Mouse (Mus musculus) forebrain, embryonic 11.5 days (tissue): ENCODE measurements around the gene Gm47995. TPM values are rescaled to one million over a fixed set of nuclear protein-coding genes. Genes with fewer than 3 reads are reported as not detected.
A peak's percentile ranks its signal among the peaks of the same experiment; 100 is the strongest.
"Not testable (repeated sequence)": the region's sequence is repeated elsewhere in the genome, so short reads cannot be mapped to it uniquely, and the experiment has no call there.

ENCODE experiments used
- ATAC-seq: fragments of 200-750 bp; cut with Nextera tagmentation; replicated peaks from 2 replicates; pipeline ENCODE4 v1.8.0; 2017; ENCODE audit warnings: moderate TSS enrichment; ENCODE audit not compliant: low FRiP score
- DNase-seq: peaks from one replicate; pipeline ENCODE4 v3.0.0-alpha.2; 2017; ENCODE audit warnings: low spot score
- H3K27ac ChIP-seq: fragments of 300-500 bp; sonication (generic); 2 replicates; pipeline ENCODE4 v1.5.1; 2014; ENCODE audit warnings: low read depth, low read length
- H3K27me3 ChIP-seq: fragments of 300-500 bp; sonication (generic); 2 replicates; pipeline ENCODE4 v1.6.1; 2014; ENCODE audit warnings: mild to moderate bottlenecking, low read length, mixed read lengths; ENCODE audit not compliant: control insufficient read depth, insufficient read depth
- H3K36me3 ChIP-seq: fragments of 300-500 bp; sonication (generic); 2 replicates; pipeline ENCODE4 v1.6.1; 2014; ENCODE audit warnings: mild to moderate bottlenecking, low read length, moderate library complexity, mixed read lengths; ENCODE audit not compliant: control insufficient read depth, insufficient read depth
- H3K4me1 ChIP-seq: fragments of 300-500 bp; sonication (generic); replicated peaks from 2 replicates; pipeline ENCODE4 v1.6.1; 2014; ENCODE audit warnings: low read length, mixed read lengths; ENCODE audit not compliant: control insufficient read depth, insufficient read depth
- H3K4me2 ChIP-seq: fragments of 300-500 bp; sonication (generic); 2 replicates; pipeline ENCODE4 v1.6.1; 2014; ENCODE audit warnings: low read depth, mild to moderate bottlenecking, low read length, moderate library complexity, mixed read lengths; ENCODE audit not compliant: severe bottlenecking
- H3K4me3 ChIP-seq: fragments of 300-500 bp; sonication (generic); 2 replicates; pipeline ENCODE4 v1.5.1; 2014; ENCODE audit warnings: low read depth, low read length
- H3K9ac ChIP-seq: fragments of 300-500 bp; sonication (generic); 2 replicates; pipeline ENCODE4 v1.6.1; 2014; ENCODE audit warnings: low read length
- H3K9me3 ChIP-seq: fragments of 300-500 bp; sonication (generic); 2 replicates; pipeline ENCODE4 v1.6.1; 2016; ENCODE audit warnings: low read length, mixed read lengths; ENCODE audit not compliant: control insufficient read depth
- WGBS: fragments of 180-500 bp; shearing (Covaris S2); extraction: QIAGEN DNeasy Blood & Tissue Kit; methylation state at CpG from one replicate; pipeline ENCODE4 v1.1.7; 2014; 5-methylcytosine and 5-hydroxymethylcytosine counted together
- polyA plus RNA-seq: library from polyadenylated mRNA; unstranded; fragments of >200 nt; fragmentation: Nextera tagmentation; extraction: Ambion mirVana; gene quantifications from 2 replicates; pipeline ENCODE4 v1.2.1, GENCODE M21; 2014

Gm47995 gene
- polyA plus RNA-seq, 1 experiment from 2014 or later = not detected

DNA sequence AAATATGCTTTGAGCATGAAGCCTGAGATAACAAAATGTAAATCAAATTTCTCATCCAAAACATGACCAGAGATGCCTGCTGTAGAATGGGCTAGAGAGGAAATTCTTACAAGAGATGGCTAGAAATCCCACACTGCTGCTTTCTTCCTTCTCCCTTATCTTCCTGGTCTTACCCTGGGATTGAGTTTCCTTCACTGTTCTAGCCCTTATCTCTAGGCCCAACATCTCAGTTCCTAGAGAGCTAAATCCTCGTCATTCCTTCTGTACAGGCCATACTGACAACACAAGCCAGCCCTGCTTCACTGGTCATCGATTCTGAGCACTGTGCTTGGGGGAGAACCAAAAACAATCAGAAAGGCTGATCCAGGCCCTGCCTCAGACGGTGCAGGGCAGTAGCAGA, 1.6 kb upstream of the Gm47995 start:
- H3K4me1 ChIP-seq, DNase-seq, H3K4me3 ChIP-seq, H3K27ac ChIP-seq, H3K9ac ChIP-seq, H3K27me3 ChIP-seq, ATAC-seq, H3K4me2 ChIP-seq, H3K9me3 ChIP-seq, H3K36me3 ChIP-seq: not testable (repeated sequence)
- WGBS = 83% methylated on average over 3 of the region's 3 CpGs

DNA sequence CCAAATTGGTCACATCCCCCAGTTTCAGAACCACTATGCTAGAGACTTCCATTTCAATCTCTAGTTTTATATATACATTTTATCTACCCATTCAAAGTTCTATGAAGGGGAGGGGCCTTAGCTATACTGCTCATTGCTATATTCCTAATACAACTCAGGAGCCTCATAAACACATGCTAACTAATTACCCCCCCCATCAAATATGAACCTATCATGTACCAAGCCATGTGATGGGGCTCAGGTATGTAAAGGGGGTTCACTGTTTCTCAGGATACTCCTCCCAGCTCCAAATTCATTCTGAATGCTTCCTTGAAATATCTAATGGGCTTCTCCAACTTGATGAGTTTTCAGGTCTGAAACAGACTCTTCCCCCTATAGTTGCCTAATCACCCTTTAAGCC, 2.4 kb downstream of the Gm47995 start:
- not testable (repeated sequence) for H3K36me3 ChIP-seq, H3K9ac ChIP-seq, H3K27me3 ChIP-seq, H3K27ac ChIP-seq, H3K4me1 ChIP-seq, DNase-seq, H3K9me3 ChIP-seq, H3K4me2 ChIP-seq, H3K4me3 ChIP-seq
- ATAC-seq = 0 out of 2 replicates have a peak, but pooled peaks have one; percentile 46

DNA sequence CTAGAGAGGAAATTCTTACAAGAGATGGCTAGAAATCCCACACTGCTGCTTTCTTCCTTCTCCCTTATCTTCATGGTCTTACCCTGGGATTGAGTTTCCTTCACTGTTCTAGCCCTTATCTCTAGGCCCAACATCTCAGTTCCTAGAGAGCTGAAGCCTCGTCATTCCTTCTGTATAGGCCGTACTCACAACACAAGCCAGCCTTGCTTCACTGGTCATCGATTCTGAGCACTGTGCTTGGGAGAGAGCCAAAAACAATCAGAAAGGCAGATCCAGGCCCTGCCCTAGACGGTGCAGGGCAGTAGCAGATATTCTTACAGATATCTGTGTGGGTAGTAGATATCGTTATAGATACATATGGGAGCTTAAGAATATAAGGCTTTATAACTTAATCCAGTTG, 4.5 kb downstream of the Gm47995 start:
- not testable (repeated sequence) for H3K27me3 ChIP-seq, H3K4me2 ChIP-seq, DNase-seq, H3K27ac ChIP-seq, H3K4me3 ChIP-seq, H3K4me1 ChIP-seq, H3K36me3 ChIP-seq, H3K9ac ChIP-seq, H3K9me3 ChIP-seq, ATAC-seq
- 89% methylated on average over 3 of the region's 5 CpGs for WGBS

DNA sequence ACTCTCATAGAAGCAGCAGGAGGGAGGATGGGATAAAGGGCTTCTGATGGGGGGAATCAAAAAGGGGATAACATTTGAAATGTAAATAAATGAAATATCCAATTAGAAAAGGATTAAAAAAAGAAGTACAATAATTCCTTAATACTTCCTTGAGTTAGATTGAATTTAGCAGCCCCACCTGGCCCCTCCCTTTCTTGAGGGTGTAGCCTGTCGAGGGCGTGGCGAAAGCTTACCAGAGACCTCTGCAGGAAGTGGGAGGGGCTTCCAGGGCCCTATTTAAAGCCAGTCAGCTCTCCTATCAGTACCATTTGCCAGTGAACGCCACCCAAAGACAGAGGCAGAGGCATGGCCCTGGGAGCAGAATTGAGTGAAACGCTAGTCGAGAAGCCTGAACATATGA, 5.6 kb downstream of the Gm47995 start, which contains the start of gene 3110040M04Rik:
Gene 3110040M04Rik, plus strand, starts transcription at position 304 of the 400 bp plus-strand sequence.
- H3K9me3 ChIP-seq, H3K4me1 ChIP-seq, ATAC-seq, H3K4me2 ChIP-seq, H3K36me3 ChIP-seq, H3K27ac ChIP-seq, H3K4me3 ChIP-seq, DNase-seq, H3K9ac ChIP-seq, H3K27me3 ChIP-seq: not testable (repeated sequence)
- no CpG with 5 or more reads among the region's 6 CpGs for WGBS

DNA sequence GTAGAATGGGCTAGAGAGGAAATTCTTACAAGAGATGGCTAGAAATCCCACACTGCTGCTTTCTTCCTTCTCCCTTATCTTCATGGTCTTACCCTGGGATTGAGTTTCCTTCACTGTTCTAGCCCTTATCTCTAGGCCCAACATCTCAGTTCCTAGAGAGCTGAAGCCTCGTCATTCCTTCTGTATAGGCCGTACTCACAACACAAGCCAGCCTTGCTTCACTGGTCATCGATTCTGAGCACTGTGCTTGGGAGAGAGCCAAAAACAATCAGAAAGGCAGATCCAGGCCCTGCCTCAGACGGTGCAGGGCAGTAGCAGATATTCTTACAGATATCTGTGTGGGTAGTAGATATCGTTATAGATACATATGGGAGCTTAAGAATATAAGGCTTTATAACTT, 10.2 kb downstream of the Gm47995 start:
- not testable (repeated sequence) for H3K36me3 ChIP-seq, H3K9ac ChIP-seq, H3K27ac ChIP-seq, DNase-seq, H3K27me3 ChIP-seq, H3K4me3 ChIP-seq, H3K4me2 ChIP-seq, H3K9me3 ChIP-seq, H3K4me1 ChIP-seq
- 82% methylated on average over 3 of the region's 5 CpGs for WGBS
- ATAC-seq = 0 out of 2 replicates have a peak, but pooled peaks have one; percentile 51

DNA sequence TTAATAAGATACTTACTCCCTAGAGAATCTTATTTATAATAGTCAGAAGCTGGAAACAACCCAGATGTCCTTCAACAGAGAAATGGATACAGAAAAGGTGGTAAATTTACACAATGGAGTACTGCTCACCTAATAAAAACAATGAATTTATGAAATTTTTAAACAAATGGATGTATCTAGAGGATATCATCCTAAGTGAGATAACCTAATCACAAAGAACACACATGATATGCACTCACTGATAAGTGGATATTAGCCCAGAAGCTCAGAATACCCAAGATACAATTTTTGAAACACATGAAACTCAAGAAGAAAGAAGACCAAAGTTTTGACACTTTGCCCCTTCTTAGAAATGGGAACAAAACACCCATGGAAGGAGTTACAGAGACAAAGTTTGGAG, 10.7 kb downstream of the Gm47995 start:
- not testable (repeated sequence) for H3K36me3 ChIP-seq, H3K27ac ChIP-seq, H3K9me3 ChIP-seq, DNase-seq, H3K4me1 ChIP-seq, H3K9ac ChIP-seq, H3K4me3 ChIP-seq, H3K4me2 ChIP-seq, ATAC-seq, H3K27me3 ChIP-seq

DNA sequence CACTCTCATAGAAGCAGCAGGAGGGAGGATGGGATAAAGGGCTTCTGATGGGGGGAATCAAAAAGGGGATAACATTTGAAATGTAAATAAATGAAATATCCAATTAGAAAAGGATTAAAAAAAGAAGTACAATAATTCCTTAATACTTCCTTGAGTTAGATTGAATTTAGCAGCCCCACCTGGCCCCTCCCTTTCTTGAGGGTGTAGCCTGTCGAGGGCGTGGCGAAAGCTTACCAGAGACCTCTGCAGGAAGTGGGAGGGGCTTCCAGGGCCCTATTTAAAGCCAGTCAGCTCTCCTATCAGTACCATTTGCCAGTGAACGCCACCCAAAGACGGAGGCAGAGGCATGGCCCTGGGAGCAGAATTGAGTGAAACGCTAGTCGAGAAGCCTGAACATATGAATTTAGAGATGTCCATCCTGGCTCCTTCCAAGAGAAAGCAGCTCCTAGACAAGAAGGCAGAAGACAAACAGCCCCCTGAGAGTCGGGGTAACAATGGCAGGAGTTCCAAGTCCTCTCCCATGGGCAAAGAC, 11.6 kb downstream of the Gm47995 start, which contains the start of gene Gm47996:
Gene Gm47996, plus strand, starts transcription at position 308 of the 532 bp plus-strand sequence.
- DNase-seq, ATAC-seq: not testable (repeated sequence)

DNA sequence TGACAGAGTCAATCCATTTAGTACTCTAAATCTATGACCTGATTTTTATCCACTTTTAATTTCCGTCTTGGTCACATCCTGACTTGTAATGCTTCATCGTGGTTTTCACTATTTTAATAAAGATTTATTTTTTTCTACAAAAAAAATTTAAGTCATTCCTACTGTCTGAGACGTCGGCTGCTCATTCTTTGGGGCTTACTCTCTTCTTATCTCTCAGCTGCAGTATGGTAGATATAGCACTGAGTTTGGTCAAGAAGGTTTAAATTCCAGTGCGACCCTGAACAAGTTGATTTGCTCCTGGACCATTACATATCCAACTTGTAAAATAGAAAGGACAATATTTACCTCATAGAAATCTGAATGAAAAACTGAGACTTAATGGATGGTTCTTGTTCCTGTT, 13.4 kb downstream of the Gm47995 start:
- WGBS = 92% methylated on average over 5 of the region's 5 CpGs
- not testable (repeated sequence) for H3K36me3 ChIP-seq, H3K27me3 ChIP-seq, H3K4me2 ChIP-seq, H3K27ac ChIP-seq, DNase-seq, H3K9ac ChIP-seq, ATAC-seq, H3K4me3 ChIP-seq, H3K9me3 ChIP-seq, H3K4me1 ChIP-seq

More for the DNA sequence above, 11.6 kb downstream of the Gm47995 start, which contains the start of gene Gm47996:
- WGBS = 96% methylated on average over 4 of the region's 8 CpGs
- H3K27ac ChIP-seq, H3K4me3 ChIP-seq, H3K27me3 ChIP-seq, H3K4me1 ChIP-seq, H3K9ac ChIP-seq, H3K36me3 ChIP-seq, H3K9me3 ChIP-seq, H3K4me2 ChIP-seq: not testable (repeated sequence)

DNA sequence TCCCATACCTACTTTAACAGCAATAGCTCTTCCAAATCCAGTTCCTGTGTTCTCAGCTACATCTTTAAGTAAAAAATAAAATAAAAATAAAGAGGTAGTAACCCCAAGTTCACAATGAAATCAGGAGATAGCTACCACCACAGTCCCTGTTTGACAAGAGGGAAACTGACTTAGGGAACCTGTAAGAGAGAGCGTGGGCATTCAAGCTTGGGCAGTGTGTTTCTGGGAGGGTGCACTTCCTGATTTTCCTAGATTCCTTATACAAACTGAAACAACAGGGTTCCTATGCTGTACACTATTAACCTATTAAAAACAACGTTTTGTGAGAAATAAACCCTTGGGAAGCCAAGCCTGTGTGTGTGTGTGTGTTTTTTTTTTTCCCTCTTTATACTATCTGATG, 16.6 kb downstream of the Gm47995 start:
- no peaks in the 10 kb centered on the region for H3K36me3 ChIP-seq
- no peak overlapping the region for H3K4me2 ChIP-seq
- no peaks in the 10 kb centered on the region for H3K4me1 ChIP-seq
- ATAC-seq (no peak), DNase-seq (no peak)
- H3K9ac ChIP-seq = no peak overlapping the region
- no peak overlapping the region for H3K27ac ChIP-seq
- WGBS = 79% methylated on average over 2 of the region's 2 CpGs
- H3K27me3 ChIP-seq = no peaks in the 10 kb centered on the region
- no peak overlapping the region for H3K4me3 ChIP-seq
- no peaks in the 10 kb centered on the region for H3K9me3 ChIP-seq
